Mouse (Mus musculus) lung, adult 2 months (tissue): ENCODE measurements at regions not wholly inside any gene's neighbourhood (a gene's known extent, or its start where the extent isn't known, plus 50 kb on each side); places are given as distances from the start of the nearest gene placed in this dataset.

Experiments used
- CTCF ChIP-seq: fragments of 200-500 bp; IDR thresholded peaks from 2 replicates; pipeline ENCODE4 v1.5.1; 2011; ENCODE audit warnings: mild to moderate bottlenecking, low read length, control low read depth; ENCODE audit not compliant: insufficient read depth
- POLR2A ChIP-seq: fragments of 200-500 bp; IDR thresholded peaks from 2 replicates; pipeline ENCODE4 v1.6.1; 2011; ENCODE audit warnings: low read depth, mild to moderate bottlenecking, control low read depth, low read length, borderline replicate concordance; ENCODE audit errors: extremely low read depth

- TF ChIP-seq CTCF (no peak), POLR2A (no peak)
Measured at GRCm38 (mm10) chr1:55808724-55809519, 403.2 kb downstream of the Plcl1 start.
